Mouse (Mus musculus): Measurements from ENCODE around the gene N6amt1. TPM values are rescaled to one million over a fixed set of nuclear protein-coding genes. Genes with fewer than 3 reads are reported as not detected.

Gene N6amt1
- polyA plus RNA-seq, 2 experiments: 5.4 to 5.5 TPM

DNA sequence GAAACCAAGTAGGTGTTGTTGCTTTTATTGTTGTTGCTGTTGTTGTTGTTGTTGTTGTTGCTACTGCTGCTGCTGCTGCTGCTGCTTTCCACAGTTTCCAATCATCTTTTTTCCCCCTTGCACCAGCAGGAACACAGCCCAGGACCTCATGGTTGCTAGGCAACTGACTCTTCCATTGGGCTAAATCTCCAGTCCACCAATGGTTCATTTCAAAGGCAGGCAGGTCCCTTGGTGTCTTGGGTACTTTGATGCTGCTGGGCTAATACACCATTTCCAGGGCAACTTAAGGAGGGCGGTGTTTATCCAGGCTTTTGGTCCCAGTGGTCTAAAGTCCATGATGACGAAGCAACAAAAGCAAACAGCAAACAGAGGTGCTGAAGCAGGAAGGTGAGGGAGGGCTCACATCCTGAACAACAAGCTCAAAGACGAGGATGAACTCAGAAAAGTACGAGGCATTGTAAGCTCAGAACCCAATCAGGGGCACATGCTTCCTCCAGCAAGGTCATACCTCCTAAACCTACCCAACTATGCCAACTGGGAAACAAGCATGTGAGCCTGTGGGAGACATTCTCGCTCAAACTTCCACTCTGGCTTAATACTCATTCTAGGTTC, 35.7 kb upstream of the N6amt1 start:
- H3K27me3 ChIP-seq (ENCODE audit: control insufficient read depth, insufficient read depth, low read length): no peaks in the 10 kb centered on the region
- no peak for DNase-seq (ENCODE audit: low read depth in 3 of 3, low spot score in 3 of 3)
- no peak for ATAC-seq (ENCODE audit: insufficient read depth)
- no peaks in the 10 kb centered on the region for H3K36me3 ChIP-seq (replicated peaks; ENCODE audit: control insufficient read depth, insufficient read depth, low read depth)
- no peak overlapping the region for H3K4me2 ChIP-seq (ENCODE audit: low read depth)
- H3K4me3 ChIP-seq (ENCODE audit: insufficient read depth in 1 of 2, low read depth in 2 of 2, low read length in 2 of 2): no peak overlapping the region
- no peak for TF ChIP-seq CTCF (IDR thresholded peaks at IDR 0.05; ENCODE audit: low read depth)
- TF ChIP-seq EP300 (IDR thresholded peaks at IDR 0.05; ENCODE audit: low read depth): no peak
- 39% methylated on average over 5 of the region's 5 CpGs for WGBS (ENCODE audit: insufficient replicate concordance)
- H3K9ac ChIP-seq (replicated peaks): no peak overlapping the region
- peaks cover 0 to 5% of the 10 kb centered on the region in 2 experiments; a peak in 1 of 4 replicates for H3K4me1 ChIP-seq (replicated peaks; ENCODE audit: control insufficient read depth in 2 of 2, insufficient read depth in 2 of 2, low read length in 1 of 2)
- no peaks in the 10 kb centered on the region for H3K9me3 ChIP-seq (ENCODE audit: control insufficient read depth, low read length)
- H3K27ac ChIP-seq: no peak overlapping the region

DNA sequence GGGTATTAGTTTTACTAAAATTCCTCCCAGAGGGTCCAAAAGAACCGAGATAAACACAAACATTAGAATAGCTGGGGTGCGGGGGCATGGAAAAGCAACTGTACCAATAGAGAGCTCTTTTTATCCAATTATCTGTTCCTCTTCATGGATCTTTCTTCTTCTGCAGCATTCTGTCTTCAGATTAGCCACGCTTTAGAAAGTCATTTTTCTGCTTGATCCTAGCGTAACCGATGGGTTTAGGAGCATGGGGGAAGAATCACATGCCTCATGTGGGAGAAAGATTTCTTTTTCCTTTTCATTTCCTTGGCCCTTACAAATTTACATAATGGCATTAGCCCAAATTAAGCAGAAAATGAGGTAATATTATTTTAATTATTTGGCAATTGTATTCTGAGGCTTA, 35.0 kb upstream of the N6amt1 start:
- Histone ChIP-seq H3K4me3 (ENCODE audit: insufficient read depth in 1 of 2, low read depth in 2 of 2, low read length in 2 of 2) (no peak overlapping the region), H3K36me3 (replicated peaks; ENCODE audit: control insufficient read depth, insufficient read depth, low read depth) (no peaks in the 10 kb centered on the region), H3K4me1 (replicated peaks; ENCODE audit: control insufficient read depth in 2 of 2, insufficient read depth in 2 of 2, low read length in 1 of 2) (peaks cover 0 to 5% of the 10 kb centered on the region in 2 experiments; a peak in 1 of 4 replicates), H3K9ac (replicated peaks) (no peak overlapping the region), H3K9me3 (ENCODE audit: control insufficient read depth, low read length) (no peaks in the 10 kb centered on the region), H3K4me2 (ENCODE audit: low read depth) (no peak overlapping the region), H3K27ac (no peak overlapping the region), H3K27me3 (ENCODE audit: control insufficient read depth, insufficient read depth, low read length) (no peaks in the 10 kb centered on the region)
- ATAC-seq (ENCODE audit: insufficient read depth) (no peak), DNase-seq (ENCODE audit: low read depth in 3 of 3, low spot score in 3 of 3) (no peak)
- 73% methylated on average over 5 of the region's 5 CpGs for WGBS (ENCODE audit: insufficient replicate concordance)
- TF ChIP-seq EP300 (IDR thresholded peaks at IDR 0.05; ENCODE audit: low read depth): no peak
- TF ChIP-seq CTCF (IDR thresholded peaks at IDR 0.05; ENCODE audit: low read depth): no peak

- TF ChIP-seq EP300 (IDR thresholded peaks at IDR 0.05; ENCODE audit: low read depth) (no peak), CTCF (IDR thresholded peaks at IDR 0.05; ENCODE audit: low read depth) (no peak)
- Histone ChIP-seq H3K4me1 (replicated peaks; ENCODE audit: control insufficient read depth in 2 of 2, insufficient read depth in 2 of 2, low read length in 1 of 2) (peaks cover 0 to 5% of the 10 kb centered on the region in 2 experiments; a peak in 1 of 4 replicates), H3K4me2 (ENCODE audit: low read depth) (no peak overlapping the region), H3K9ac (replicated peaks) (no peak overlapping the region), H3K9me3 (ENCODE audit: control insufficient read depth, low read length) (no peaks in the 10 kb centered on the region), H3K4me3 (ENCODE audit: insufficient read depth in 1 of 2, low read depth in 2 of 2, low read length in 2 of 2) (no peak overlapping the region), H3K27me3 (ENCODE audit: control insufficient read depth, insufficient read depth, low read length) (no peaks in the 10 kb centered on the region), H3K27ac (no peak overlapping the region), H3K36me3 (replicated peaks; ENCODE audit: control insufficient read depth, insufficient read depth, low read depth) (no peaks in the 10 kb centered on the region)
- 50% methylated on average over 5 of the region's 5 CpGs for WGBS (ENCODE audit: insufficient replicate concordance)
- DNase-seq (ENCODE audit: low read depth in 3 of 3, low spot score in 3 of 3) (no peak), ATAC-seq (ENCODE audit: insufficient read depth) (no peak)
Observed at GRCm38 (mm10) chr16:87319541-87320251, 34.3 kb upstream of the N6amt1 start.

GRCm38 (mm10) chr16:87320252-87320555, 33.8 kb upstream of the N6amt1 start:
- Histone ChIP-seq H3K4me3 (ENCODE audit: insufficient read depth in 1 of 2, low read depth in 2 of 2, low read length in 2 of 2) (no peak overlapping the region), H3K4me1 (replicated peaks; ENCODE audit: control insufficient read depth in 2 of 2, insufficient read depth in 2 of 2, low read length in 1 of 2) (peaks cover 0 to 5% of the 10 kb centered on the region in 2 experiments; a peak in 1 of 4 replicates), H3K36me3 (replicated peaks; ENCODE audit: control insufficient read depth, insufficient read depth, low read depth) (no peaks in the 10 kb centered on the region), H3K27me3 (ENCODE audit: control insufficient read depth, insufficient read depth, low read length) (no peaks in the 10 kb centered on the region), H3K27ac (no peak overlapping the region), H3K9ac (replicated peaks) (no peak overlapping the region), H3K4me2 (ENCODE audit: low read depth) (no peak overlapping the region), H3K9me3 (ENCODE audit: control insufficient read depth, low read length) (no peaks in the 10 kb centered on the region)
- no peak for DNase-seq (ENCODE audit: low read depth in 3 of 3, low spot score in 3 of 3)
- WGBS (ENCODE audit: insufficient replicate concordance): 61% methylated on average over 2 of the region's 2 CpGs
- no peak for TF ChIP-seq EP300 (IDR thresholded peaks at IDR 0.05; ENCODE audit: low read depth)
- no peak for TF ChIP-seq CTCF (IDR thresholded peaks at IDR 0.05; ENCODE audit: low read depth)
- no peak for ATAC-seq (ENCODE audit: insufficient read depth)

GRCm38 (mm10) chr16:87324571-87324970, 29.4 kb upstream of the N6amt1 start:
- Histone ChIP-seq H3K9ac (replicated peaks) (no peak overlapping the region), H3K27me3 (ENCODE audit: control insufficient read depth, insufficient read depth, low read length) (no peaks in the 10 kb centered on the region), H3K9me3 (ENCODE audit: control insufficient read depth, low read length) (no peaks in the 10 kb centered on the region), H3K4me2 (ENCODE audit: low read depth) (no peak overlapping the region), H3K27ac (no peak overlapping the region), H3K4me3 (ENCODE audit: insufficient read depth in 1 of 2, low read depth in 2 of 2, low read length in 2 of 2) (no peak overlapping the region), H3K4me1 (replicated peaks; ENCODE audit: control insufficient read depth in 2 of 2, insufficient read depth in 2 of 2, low read length in 1 of 2) (no peaks in the 10 kb centered on the region), H3K36me3 (replicated peaks; ENCODE audit: control insufficient read depth, insufficient read depth, low read depth) (no peaks in the 10 kb centered on the region)
- ATAC-seq (ENCODE audit: insufficient read depth) (no peak), DNase-seq (ENCODE audit: low read depth in 3 of 3, low spot score in 3 of 3) (no peak)
- TF ChIP-seq EP300 (IDR thresholded peaks at IDR 0.05; ENCODE audit: low read depth): no peak
- no peak for TF ChIP-seq CTCF (IDR thresholded peaks at IDR 0.05; ENCODE audit: low read depth)
- WGBS (ENCODE audit: insufficient replicate concordance): 8% methylated on average over 5 of the region's 5 CpGs

Measured in liver, embryonic 14.5 days (tissue).